Mouse (Mus musculus) myocyte (in vitro differentiated cells): ENCODE measurements around the gene Rhbdd2.

ENCODE experiments used
- CEBPB ChIP-seq: IDR thresholded peaks from 2 replicates; pipeline ENCODE4 v1.6.1; 2011; ENCODE audit warnings: mild to moderate bottlenecking, moderate library complexity; ENCODE audit not compliant: poor library complexity, insufficient read depth, severe bottlenecking
- E2F4 ChIP-seq: IDR thresholded peaks from one replicate; pipeline ENCODE4 v1.6.1; 2011; ENCODE audit warnings: mild to moderate bottlenecking, control low read depth, moderate library complexity; ENCODE audit not compliant: insufficient read depth
- MAX ChIP-seq: IDR thresholded peaks from one replicate; pipeline ENCODE4 v1.6.1; 2011; ENCODE audit warnings: low read depth, mild to moderate bottlenecking, control low read depth
- MYOD1 ChIP-seq, 3 experiments: IDR thresholded peaks; one replicate each; pipeline ENCODE4 v1.6.1; 2011; ENCODE audit warnings: control low read depth in 2 of 3, low read depth in 2 of 3, mild to moderate bottlenecking in 2 of 3, moderate library complexity in 1 of 3; ENCODE audit not compliant: insufficient read length in 2 of 3, control insufficient read depth in 1 of 3
- POLR2A ChIP-seq: IDR thresholded peaks from one replicate; pipeline ENCODE4 v1.6.1; 2011; ENCODE audit warnings: low read depth, mild to moderate bottlenecking, control low read depth, moderate library complexity; ENCODE audit not compliant: insufficient read length
- POLR2AphosphoS2 ChIP-seq: IDR thresholded peaks from one replicate; pipeline ENCODE4 v1.6.1; 2011; ENCODE audit warnings: low read depth, control low read depth; ENCODE audit not compliant: insufficient read length
- USF1 ChIP-seq: IDR thresholded peaks from one replicate; pipeline ENCODE4 v1.6.1; 2011; ENCODE audit warnings: low read depth, mild to moderate bottlenecking, control low read depth, moderate library complexity

DNA sequence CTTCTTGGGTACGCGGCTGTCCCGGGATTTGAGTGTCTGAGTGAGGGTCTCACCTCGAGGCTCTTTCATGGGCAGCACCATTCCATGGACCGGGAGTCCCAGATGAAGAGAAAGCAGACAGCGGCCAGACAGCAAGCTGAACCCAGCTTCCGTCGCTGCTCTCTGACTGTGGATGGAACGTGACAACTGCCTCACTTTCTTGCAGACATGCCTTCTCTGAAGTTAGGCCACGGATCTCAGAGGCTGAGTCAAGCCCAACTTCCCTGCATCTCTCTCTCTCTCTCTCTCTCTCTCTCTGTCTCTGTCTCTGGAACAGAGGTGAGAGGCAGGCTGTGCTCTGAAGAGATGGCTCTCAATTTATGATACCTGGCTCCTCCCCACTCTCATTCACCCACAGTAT is 3.5 kb upstream of the Rhbdd2 start:
- no peak for TF ChIP-seq MAX
- TF ChIP-seq POLR2A = no peak
- no peak for TF ChIP-seq E2F4
- TF ChIP-seq CEBPB = no peak
- TF ChIP-seq USF1 = no peak
- no peak for TF ChIP-seq POLR2AphosphoS2
- no peak for TF ChIP-seq MYOD1 (IDR thresholded peaks at IDR 0.05; ENCODE audit: control insufficient read depth in 1 of 3, insufficient read length in 2 of 3, low read depth in 2 of 3)
